Mouse (Mus musculus) kidney, embryonic 16.5 days (tissue): ENCODE measurements at regions not wholly inside any gene's neighbourhood (a gene's known extent, or its start where the extent isn't known, plus 50 kb on each side); places are given as distances from the start of the nearest gene placed in this dataset.

Source experiments
- ATAC-seq: fragments of 200-750 bp; cut with Nextera tagmentation; 2 replicates; pipeline ENCODE4 v1.8.0; 2017; ENCODE audit warnings: moderate TSS enrichment; ENCODE audit not compliant: low FRiP score, low TSS enrichment
- H3K27ac ChIP-seq: fragments of 300-500 bp; sonication (generic); 2 replicates; pipeline ENCODE4 v1.5.1; 2014; ENCODE audit warnings: low read length
- H3K27me3 ChIP-seq: fragments of 300-500 bp; sonication (generic); 2 replicates; pipeline ENCODE4 v1.6.1; 2014; ENCODE audit warnings: low read length, control low read depth, mixed read lengths; ENCODE audit not compliant: insufficient read depth
- H3K36me3 ChIP-seq: fragments of 300-500 bp; sonication (generic); 2 replicates; pipeline ENCODE4 v1.6.1; 2014; ENCODE audit warnings: low read length, control low read depth, mixed read lengths; ENCODE audit not compliant: insufficient read depth
- H3K4me1 ChIP-seq: fragments of 300-500 bp; sonication (generic); 2 replicates; pipeline ENCODE4 v1.6.1; 2014; ENCODE audit warnings: low read length, control low read depth, mixed read lengths; ENCODE audit not compliant: insufficient read depth
- H3K4me2 ChIP-seq: fragments of 300-500 bp; sonication (generic); replicated peaks from 2 replicates; pipeline ENCODE4 v1.6.1; 2014; ENCODE audit warnings: low read depth, low read length
- H3K4me3 ChIP-seq: fragments of 300-500 bp; sonication (generic); 2 replicates; pipeline ENCODE4 v1.5.1; 2014; ENCODE audit warnings: mild to moderate bottlenecking, low read length
- H3K9ac ChIP-seq: fragments of 300-500 bp; sonication (generic); replicated peaks from 2 replicates; pipeline ENCODE4 v1.6.1; 2014; ENCODE audit warnings: low read length
- H3K9me3 ChIP-seq: fragments of 300-500 bp; sonication (generic); 2 replicates; pipeline ENCODE4 v1.6.1; 2016; ENCODE audit warnings: low read length, control low read depth
- WGBS: fragments of 180-500 bp; shearing (Covaris S2); extraction: QIAGEN DNeasy Blood & Tissue Kit; methylation state at CpG from one replicate; pipeline ENCODE4 v1.1.7; 2014; 5-methylcytosine and 5-hydroxymethylcytosine counted together

- Histone ChIP-seq H3K4me3 (no peak overlapping the region), H3K4me2 (0 out of 2 replicates have a peak overlapping the region, but pooled peaks have one; percentile 5), H3K27ac (no peak overlapping the region), H3K4me1 (no peaks in the 10 kb centered on the region; the same call in 1 of the 2 replicates), H3K9me3 (peaks cover 4% of the 10 kb centered on the region; the same call in 1 of the 2 replicates), H3K27me3 (peaks cover 8% of the 10 kb centered on the region), H3K9ac (no peak overlapping the region; the same call in 1 of the 2 replicates), H3K36me3 (no peaks in the 10 kb centered on the region)
- peak; percentile 65; the same call in 1 of the 2 replicates for ATAC-seq
- 42% methylated on average over 30 of the region's 30 CpGs for WGBS
Measured at GRCm38 (mm10) chr17:85932360-85933132, 212.4 kb downstream of the Srbd1 start.

GRCm38 (mm10) chr17:85931955-85932354 lies 213.0 kb downstream of the Srbd1 start:
- Histone ChIP-seq H3K4me2 (no peak overlapping the region), H3K27me3 (peaks cover 8% of the 10 kb centered on the region), H3K9me3 (peaks cover 3% of the 10 kb centered on the region; the same call in 1 of the 2 replicates), H3K9ac (no peak overlapping the region), H3K36me3 (no peaks in the 10 kb centered on the region), H3K27ac (no peak overlapping the region), H3K4me3 (no peak overlapping the region), H3K4me1 (no peaks in the 10 kb centered on the region; the same call in 1 of the 2 replicates)
- ATAC-seq = no peak
- 51% methylated on average over 10 of the region's 10 CpGs for WGBS

GRCm38 (mm10) chr17:85930789-85931188 lies 214.2 kb downstream of the Srbd1 start:
- Histone ChIP-seq H3K27me3 (peaks cover 8% of the 10 kb centered on the region), H3K36me3 (no peaks in the 10 kb centered on the region), H3K4me1 (no peaks in the 10 kb centered on the region; the same call in 1 of the 2 replicates), H3K9ac (no peak overlapping the region), H3K4me3 (no peak overlapping the region), H3K9me3 (no peaks in the 10 kb centered on the region), H3K4me2 (no peak overlapping the region), H3K27ac (no peak overlapping the region)
- WGBS = 53% methylated on average over 5 of the region's 5 CpGs
- no peak for ATAC-seq

- Histone ChIP-seq H3K9ac (no peak overlapping the region), H3K4me3 (no peak overlapping the region), H3K36me3 (no peaks in the 10 kb centered on the region), H3K27ac (no peak overlapping the region), H3K27me3 (peaks cover 8% of the 10 kb centered on the region), H3K4me2 (no peak overlapping the region), H3K9me3 (no peaks in the 10 kb centered on the region), H3K4me1 (no peaks in the 10 kb centered on the region; the same call in 1 of the 2 replicates)
- WGBS = 83% methylated on average over 3 of the region's 3 CpGs
- no peak for ATAC-seq
Measured at GRCm38 (mm10) chr17:85930331-85930730, 214.6 kb downstream of the Srbd1 start.

- no peak overlapping the region for H3K4me2 ChIP-seq
- peaks cover 5% of the 10 kb centered on the region; the same call in 1 of the 2 replicates for H3K27me3 ChIP-seq
- H3K9me3 ChIP-seq = no peaks in the 10 kb centered on the region
- WGBS = 79% methylated on average over 12 of the region's 12 CpGs
- H3K27ac ChIP-seq = no peak overlapping the region
- no peak overlapping the region for H3K9ac ChIP-seq
- no peaks in the 10 kb centered on the region for H3K36me3 ChIP-seq
- no peaks in the 10 kb centered on the region; the same call in 1 of the 2 replicates for H3K4me1 ChIP-seq
- H3K4me3 ChIP-seq = no peak overlapping the region
- no peak for ATAC-seq
Measured at GRCm38 (mm10) chr17:85929699-85930286, 215.2 kb downstream of the Srbd1 start.

GRCm38 (mm10) chr17:85928543-85928942 lies 216.4 kb downstream of the Srbd1 start:
- H3K9ac ChIP-seq = no peak overlapping the region
- H3K9me3 ChIP-seq = no peaks in the 10 kb centered on the region
- H3K4me1 ChIP-seq = peaks cover under 1% of the 10 kb centered on the region; the same call in 1 of the 2 replicates
- WGBS = 33% methylated on average over 2 of the region's 2 CpGs
- ATAC-seq = no peak
- no peak overlapping the region for H3K27ac ChIP-seq
- H3K27me3 ChIP-seq = peaks cover 5% of the 10 kb centered on the region; the same call in 1 of the 2 replicates
- no peaks in the 10 kb centered on the region for H3K36me3 ChIP-seq
- no peak overlapping the region for H3K4me3 ChIP-seq
- no peak overlapping the region for H3K4me2 ChIP-seq

- no peak overlapping the region for H3K4me3 ChIP-seq
- H3K9ac ChIP-seq = no peak overlapping the region
- H3K9me3 ChIP-seq = no peaks in the 10 kb centered on the region
- no peak overlapping the region for H3K4me2 ChIP-seq
- no peak for ATAC-seq
- no peaks in the 10 kb centered on the region; the same call in 1 of the 2 replicates for H3K27me3 ChIP-seq
- H3K36me3 ChIP-seq = no peaks in the 10 kb centered on the region
- no peak overlapping the region for H3K27ac ChIP-seq
- WGBS = 75% methylated on average over 9 of the region's 9 CpGs
- H3K4me1 ChIP-seq = peaks cover 3% of the 10 kb centered on the region; the same call in 1 of the 2 replicates
Measured at GRCm38 (mm10) chr17:85927261-85927660, 217.7 kb downstream of the Srbd1 start.

- no peak for ATAC-seq
- WGBS = 96% methylated on average over 4 of the region's 4 CpGs
- peaks cover 3% of the 10 kb centered on the region; the same call in 1 of the 2 replicates for H3K4me1 ChIP-seq
- no peak overlapping the region for H3K4me2 ChIP-seq
- H3K9ac ChIP-seq = no peak overlapping the region
- no peaks in the 10 kb centered on the region for H3K9me3 ChIP-seq
- H3K27ac ChIP-seq = no peak overlapping the region
- H3K27me3 ChIP-seq = no peaks in the 10 kb centered on the region; the same call in 1 of the 2 replicates
- no peak overlapping the region for H3K4me3 ChIP-seq
- H3K36me3 ChIP-seq = no peaks in the 10 kb centered on the region
Measured at GRCm38 (mm10) chr17:85926044-85926443, 218.9 kb downstream of the Srbd1 start.

GRCm38 (mm10) chr17:85921219-85921673 lies 223.7 kb downstream of the Srbd1 start:
- no peak overlapping the region for H3K4me3 ChIP-seq
- no peak overlapping the region for H3K27ac ChIP-seq
- no peak overlapping the region for H3K4me2 ChIP-seq
- H3K27me3 ChIP-seq = no peaks in the 10 kb centered on the region; the same call in none of the 2 replicates
- peak; percentile 61; the same call in 1 of the 2 replicates for ATAC-seq
- 0 out of 2 replicates have a peak, but pooled peaks cover 3% of the 10 kb centered on the region for H3K4me1 ChIP-seq
- no peaks in the 10 kb centered on the region for H3K36me3 ChIP-seq
- H3K9me3 ChIP-seq = no peaks in the 10 kb centered on the region
- no peak overlapping the region for H3K9ac ChIP-seq
- WGBS = 34% methylated on average over 8 of the region's 8 CpGs
